Mouse (Mus musculus) midbrain, embryonic 16.5 days (tissue): ENCODE data around the gene Zkscan4. TPM values are rescaled to one million over a fixed set of nuclear protein-coding genes. Genes with fewer than 3 reads are reported as not detected.
"Not testable (repeated sequence)": the region's sequence is repeated elsewhere in the genome, so short reads cannot be mapped to it uniquely, and the experiment has no call there.

ENCODE experiments used
- ATAC-seq: fragments of 200-750 bp; cut with Nextera tagmentation; 2 replicates; pipeline ENCODE4 v1.8.0; 2017; ENCODE audit warnings: moderate TSS enrichment
- H3K27ac ChIP-seq: fragments of 300-500 bp; sonication (generic); 2 replicates; pipeline ENCODE4 v1.5.1; 2014; ENCODE audit warnings: mild to moderate bottlenecking, low read length, mixed read lengths
- H3K27me3 ChIP-seq: fragments of 300-500 bp; sonication (generic); 2 replicates; pipeline ENCODE4 v1.6.1; 2014; ENCODE audit warnings: low read depth, low read length, mixed read lengths; ENCODE audit not compliant: control insufficient read depth, insufficient read depth
- H3K36me3 ChIP-seq: fragments of 300-500 bp; sonication (generic); 2 replicates; pipeline ENCODE4 v1.6.1; 2014; ENCODE audit warnings: mild to moderate bottlenecking, low read length, moderate library complexity, mixed read lengths; ENCODE audit not compliant: control insufficient read depth, insufficient read depth
- H3K4me1 ChIP-seq: fragments of 300-500 bp; sonication (generic); 2 replicates; pipeline ENCODE4 v1.6.1; 2014; ENCODE audit warnings: mild to moderate bottlenecking, low read length, mixed read lengths; ENCODE audit not compliant: control insufficient read depth, insufficient read depth
- H3K4me2 ChIP-seq: fragments of 300-500 bp; sonication (generic); 2 replicates; pipeline ENCODE4 v1.6.1; 2014; ENCODE audit warnings: mild to moderate bottlenecking, low read length, mixed read lengths
- H3K4me3 ChIP-seq: fragments of 300-500 bp; sonication (generic); 2 replicates; pipeline ENCODE4 v1.5.1; 2014; ENCODE audit warnings: low read depth, mild to moderate bottlenecking, low read length, moderate library complexity, mixed read lengths
- H3K9ac ChIP-seq: fragments of 300-500 bp; sonication (generic); 2 replicates; pipeline ENCODE4 v1.6.1; 2014; ENCODE audit warnings: low read depth, low read length, mixed read lengths
- H3K9me3 ChIP-seq: fragments of 300-500 bp; sonication (generic); replicated peaks from 2 replicates; pipeline ENCODE4 v1.6.1; 2014; ENCODE audit warnings: mild to moderate bottlenecking, low read length, mixed read lengths; ENCODE audit not compliant: control insufficient read depth, poor library complexity, severe bottlenecking
- WGBS: fragments of 180-500 bp; shearing (Covaris S2); extraction: QIAGEN DNeasy Blood & Tissue Kit; methylation state at CpG from one replicate; pipeline ENCODE4 v1.1.7; 2014; 5-methylcytosine and 5-hydroxymethylcytosine counted together
- microRNA counts: library from miRNA; unstranded; fragments of <30 nt; microRNA quantifications from one replicate; lab custom pipeline; 2016
- microRNA-seq: library from miRNA; unstranded; fragments of <30 nt; microRNA quantifications from one replicate; pipeline ENCODE4, GENCODE M21; 2017
- polyA plus RNA-seq: library from polyadenylated mRNA; unstranded; fragments of >200 nt; fragmentation: Nextera tagmentation; extraction: Ambion mirVana; gene quantifications from 2 replicates; pipeline ENCODE4 v1.2.1, GENCODE M21; 2015

The Zkscan4 gene
- polyA plus RNA-seq, 1 experiment from 2014 or later: 13.2 TPM

DNA sequence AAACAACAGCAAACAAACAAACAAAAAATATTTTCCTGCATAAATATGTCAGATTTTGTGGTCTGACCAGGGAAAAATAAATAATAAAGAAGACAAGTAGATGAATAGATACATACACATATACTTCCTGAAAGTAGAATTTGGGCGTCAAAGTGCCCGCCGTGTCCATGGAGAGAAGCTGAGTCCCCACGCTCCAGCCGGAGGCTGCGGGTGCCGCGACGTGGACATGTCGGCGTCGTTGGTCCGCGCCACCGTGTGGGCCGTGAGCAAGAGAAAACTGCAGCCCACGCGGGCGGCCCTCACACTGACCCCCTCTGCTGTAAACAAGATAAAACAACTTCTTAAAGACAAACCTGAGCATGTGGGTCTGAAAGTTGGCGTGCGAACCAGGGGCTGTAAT lies 16.4 kb downstream of the Zkscan4 start, which contains the start of gene AK157302:
TSS of gene AK157302 (plus strand) at position 144 of the 400 bp plus-strand sequence.
- Histone ChIP-seq H3K4me3 (no peak within 1 kb of the TSS), H3K4me2 (no peak within 1 kb of the TSS), H3K4me1 (no peaks in the 10 kb centered on the region), H3K9ac (no peak within 1 kb of the TSS), H3K27me3 (no peaks in the 10 kb centered on the region), H3K36me3 (no peaks in the 10 kb centered on the region), H3K27ac (no peak within 1 kb of the TSS), H3K9me3 (no peaks in the 10 kb centered on the region)
- ATAC-seq: no peak
- 97% methylated on average over 18 of the region's 21 CpGs for WGBS

DNA sequence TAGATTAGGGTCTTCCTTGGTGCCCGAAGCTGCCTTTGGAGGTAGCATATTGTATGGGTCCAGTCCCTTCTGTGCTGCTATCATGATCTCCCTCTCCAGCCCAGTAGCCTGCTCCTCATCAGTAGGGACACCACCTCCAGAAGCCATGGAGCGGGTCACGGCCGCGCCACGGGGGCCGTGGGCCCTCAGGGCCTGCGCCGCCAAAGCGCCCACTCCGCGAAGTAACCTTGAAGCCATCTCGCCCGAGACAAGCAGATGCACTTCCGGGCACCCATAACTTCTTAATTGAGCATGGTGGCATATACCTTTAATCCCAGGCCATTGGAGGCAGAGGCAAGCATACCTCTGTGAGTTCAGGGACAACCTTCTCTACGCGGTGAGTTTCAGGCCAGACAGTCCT lies 22.5 kb downstream of the Zkscan4 start, which contains the start of gene Gm11273:
TSS of gene Gm11273 (minus strand) at position 237 of the 400 bp plus-strand sequence.
- not testable (repeated sequence) for H3K9me3 ChIP-seq, H3K9ac ChIP-seq, H3K4me3 ChIP-seq, H3K4me1 ChIP-seq, H3K27me3 ChIP-seq, ATAC-seq, H3K27ac ChIP-seq, H3K36me3 ChIP-seq, H3K4me2 ChIP-seq
- 93% methylated on average over 17 of the region's 17 CpGs for WGBS

DNA sequence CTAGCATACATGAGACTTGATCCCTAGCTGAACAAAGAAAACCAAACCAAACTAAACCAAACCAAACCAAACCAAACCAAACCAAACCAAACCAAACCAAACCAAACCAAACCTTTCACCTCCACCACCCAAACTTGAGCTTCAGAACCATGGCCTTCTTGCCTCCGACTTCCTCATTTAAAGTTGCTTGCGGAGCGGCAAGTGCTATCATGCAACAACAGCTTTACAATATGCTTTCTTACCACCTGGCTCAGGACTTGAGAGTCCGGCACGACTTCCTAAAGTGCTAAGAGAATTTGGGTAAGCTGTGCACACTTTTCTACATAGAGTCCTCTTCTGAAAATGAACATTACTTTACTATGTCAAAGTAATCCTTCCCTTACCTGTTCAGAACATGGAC lies 23.6 kb downstream of the Zkscan4 start:
- 89% methylated on average over 5 of the region's 5 CpGs for WGBS
- H3K4me3 ChIP-seq: no peak overlapping the region
- no peaks in the 10 kb centered on the region for H3K9me3 ChIP-seq

DNA sequence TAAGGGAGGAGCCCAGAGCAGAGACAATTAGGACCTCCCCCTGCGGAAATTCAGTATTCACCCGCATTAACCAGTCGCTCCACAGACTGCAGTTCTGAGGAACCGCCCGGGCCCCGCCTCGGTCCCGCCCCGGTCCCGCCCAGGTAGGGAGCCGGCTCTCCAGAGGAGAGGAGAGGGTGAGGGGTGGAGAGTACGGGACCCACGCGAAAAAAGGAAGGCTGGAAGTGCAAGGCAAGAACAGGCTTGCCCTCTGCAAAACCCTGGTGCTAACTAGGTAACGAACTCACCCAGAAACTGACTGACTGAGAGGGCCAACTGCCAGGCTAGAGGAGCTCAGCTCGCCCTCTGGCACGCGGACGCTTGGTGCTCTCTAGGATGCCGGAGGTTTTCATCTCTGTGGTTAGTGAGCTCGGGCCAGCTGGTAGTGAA lies 27.5 kb downstream of the Zkscan4 start:
- no peaks in the 10 kb centered on the region for H3K9me3 ChIP-seq
- H3K27ac ChIP-seq: peak overlapping the region; percentile 85
- peak overlapping the region; percentile 78 for H3K4me3 ChIP-seq
- peak overlapping the region; percentile 72 for H3K4me2 ChIP-seq
- H3K27me3 ChIP-seq: no peaks in the 10 kb centered on the region; the same call in 1 of the 2 replicates
- under 1% methylated on average over 21 of the region's 21 CpGs for WGBS
- H3K9ac ChIP-seq: peak overlapping the region; percentile 82
- H3K4me1 ChIP-seq: peaks cover 5% of the 10 kb centered on the region
- no peaks in the 10 kb centered on the region for H3K36me3 ChIP-seq
- ATAC-seq: peak; percentile 100

More for the DNA sequence above, 23.6 kb downstream of the Zkscan4 start:
- no peak overlapping the region for H3K27ac ChIP-seq
- ATAC-seq: no peak
- H3K9ac ChIP-seq: no peak overlapping the region
- no peaks in the 10 kb centered on the region for H3K36me3 ChIP-seq
- H3K27me3 ChIP-seq: no peaks in the 10 kb centered on the region; the same call in 1 of the 2 replicates
- H3K4me1 ChIP-seq: peaks cover 5% of the 10 kb centered on the region
- no peak overlapping the region for H3K4me2 ChIP-seq

DNA sequence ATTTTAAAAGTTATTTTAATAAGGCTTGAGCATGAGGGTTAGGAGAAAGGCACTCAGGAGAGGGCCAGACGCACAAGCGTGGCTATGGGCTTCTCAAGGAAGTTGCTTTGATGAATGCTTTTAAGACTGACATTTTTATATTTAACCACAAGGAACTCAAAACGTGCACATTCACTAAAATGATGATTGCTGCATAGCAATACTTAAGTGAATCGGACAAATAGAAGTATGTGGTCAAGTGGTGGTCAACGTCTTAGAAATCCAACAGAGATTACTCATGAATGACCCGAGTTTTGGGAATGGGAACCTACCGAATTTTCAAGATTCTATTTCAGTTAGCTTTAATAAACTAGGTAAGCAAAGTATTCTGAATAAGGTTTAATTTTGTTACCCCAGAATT lies 51.4 kb downstream of the Zkscan4 start:
- Histone ChIP-seq H3K4me1 (peaks cover 7% of the 10 kb centered on the region), H3K9me3 (no peaks in the 10 kb centered on the region), H3K4me3 (peak overlapping the region; percentile 98), H3K27me3 (no peaks in the 10 kb centered on the region), H3K4me2 (peak overlapping the region; percentile 60), H3K36me3 (peaks cover 9% of the 10 kb centered on the region), H3K9ac (peak overlapping the region; percentile 25; the same call in 1 of the 2 replicates), H3K27ac (no peak overlapping the region)
- no peak for ATAC-seq
- WGBS: 49% methylated on average over 7 of the region's 7 CpGs

DNA sequence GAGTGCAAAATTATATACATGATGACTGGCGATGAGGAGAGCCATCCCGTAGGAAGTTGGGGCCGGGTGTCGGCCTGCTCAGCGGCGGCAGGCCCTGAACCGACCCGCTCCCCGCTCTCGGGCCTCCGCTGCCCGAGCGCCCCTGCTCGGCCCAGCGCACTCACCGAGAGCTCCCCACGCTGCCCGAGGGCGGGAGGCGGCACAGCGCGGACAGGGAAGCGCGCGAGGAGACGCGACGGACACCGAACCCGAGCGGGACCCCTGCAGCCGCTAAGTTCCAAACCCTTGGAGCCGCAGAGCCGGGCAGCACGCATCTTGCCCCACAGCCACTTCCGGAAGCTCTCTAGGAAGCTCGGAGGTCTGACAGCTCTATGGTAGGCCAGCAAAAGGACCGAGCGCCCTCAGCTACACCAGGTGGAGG lies 52.1 kb downstream of the Zkscan4 start, which contains the start of gene Zkscan8:
TSS of gene Zkscan8 (minus strand) at position 340 of the 421 bp plus-strand sequence.
- ATAC-seq: peak; percentile 99
- peaks cover 7% of the 10 kb centered on the region for H3K4me1 ChIP-seq
- peak within 1 kb of the TSS; percentile 85 for H3K27ac ChIP-seq
- no peaks in the 10 kb centered on the region for H3K9me3 ChIP-seq
- H3K4me2 ChIP-seq: peak within 1 kb of the TSS; percentile 66
- H3K4me3 ChIP-seq: peak within 1 kb of the TSS; percentile 98
- H3K9ac ChIP-seq: peak within 1 kb of the TSS; percentile 99
- peaks cover 8% of the 10 kb centered on the region for H3K36me3 ChIP-seq
- no peaks in the 10 kb centered on the region for H3K27me3 ChIP-seq
- WGBS: under 1% methylated on average over 39 of the region's 39 CpGs

MicroRNA genes within 50 kb of the gene (microRNA counts, 519-probe panel; counts per million panel counts)
- microRNA mmu-miR-1896 (lab: Ali Mortazavi, UCI): 2,683 counts per million, percentile 80 among the panel's probes with 10 or more counts

Small RNA genes within 50 kb of the gene (microRNA-seq; reads per million reads assigned to microRNA genes)
- gene Mir1896: not detected

Other genes with a start within 250 kb of the Zkscan4 start
- gene Gpx5, start 186.2 kb upstream of the Zkscan4 start, polyA plus RNA-seq: not detected in 2 replicates
- 0.54 TPM in 1 of 2 replicates, not detected in the other for gene Gpx6, start 166.8 kb upstream of the Zkscan4 start, polyA plus RNA-seq
- gene Olfr1367, start 132.0 kb upstream of the Zkscan4 start, polyA plus RNA-seq: not detected in 2 replicates
- gene Zscan12, start 116.1 kb upstream of the Zkscan4 start, polyA plus RNA-seq: 11.5 and 13.5 TPM in 2 replicates
- gene Zkscan3, start 76.2 kb upstream of the Zkscan4 start, polyA plus RNA-seq: 64.5 and 73.5 TPM in 2 replicates
- gene Pgbd1, start 37.8 kb upstream of the Zkscan4 start, polyA plus RNA-seq: 4.6 and 4.8 TPM in 2 replicates
- gene Zscan26, start 25.2 kb upstream of the Zkscan4 start, polyA plus RNA-seq: 21.5 and 23.4 TPM in 2 replicates
- 3.8 and 4.5 TPM in 2 replicates for gene Nkapl, start 10.4 kb upstream of the Zkscan4 start, polyA plus RNA-seq
- not detected in 2 replicates for gene Gm10065, start 534 bp downstream of the Zkscan4 start, polyA plus RNA-seq
- 0.43 and 0.56 TPM in 2 replicates for gene AK157302, start 16.3 kb downstream of the Zkscan4 start, polyA plus RNA-seq
- 4.3 and 7.3 TPM in 2 replicates for gene Gm11273, start 22.5 kb downstream of the Zkscan4 start, polyA plus RNA-seq
- gene Zkscan8, start 52.2 kb downstream of the Zkscan4 start, polyA plus RNA-seq: 4.1 and 4.3 TPM in 2 replicates
- 0.09 and 0.15 TPM in 2 replicates for gene Olfr1366, start 63.9 kb downstream of the Zkscan4 start, polyA plus RNA-seq
- not detected in 2 replicates for gene Olfr1535, start 81.0 kb downstream of the Zkscan4 start, polyA plus RNA-seq
- not detected in 2 replicates for gene Olfr1364, start 102.9 kb downstream of the Zkscan4 start, polyA plus RNA-seq
- not detected in 2 replicates for gene Olfr1362, start 135.1 kb downstream of the Zkscan4 start, polyA plus RNA-seq
- gene Olfr11, start 163.6 kb downstream of the Zkscan4 start, polyA plus RNA-seq: 0.07 TPM in 1 of 2 replicates, not detected in the other
- gene Olfr1361, start 184.5 kb downstream of the Zkscan4 start, polyA plus RNA-seq: not detected in 2 replicates
- gene Olfr1360, start 198.5 kb downstream of the Zkscan4 start, polyA plus RNA-seq: not detected in 2 replicates
- not detected in 2 replicates for gene Olfr1359, start 219.2 kb downstream of the Zkscan4 start, polyA plus RNA-seq
- not detected in 2 replicates for gene Hist1h2bl, start 237.2 kb downstream of the Zkscan4 start, polyA plus RNA-seq
- gene Hist1h2ai, start 237.5 kb downstream of the Zkscan4 start, polyA plus RNA-seq: 3.5 and 9.7 TPM in 2 replicates
- gene Hist1h3h, start 238.8 kb downstream of the Zkscan4 start, polyA plus RNA-seq: 3.4 TPM in 1 of 2 replicates, not detected in the other
- 1.2 and 1.4 TPM in 2 replicates for gene Hist1h2bm, start 243.1 kb downstream of the Zkscan4 start, polyA plus RNA-seq